Mouse (Mus musculus) gastrocnemius, postnatal 36 days (tissue): ENCODE results near the gene Mob3a. TPM values are rescaled to one million over a fixed set of nuclear protein-coding genes. Genes with fewer than 3 reads are reported as not detected.

ENCODE experiments used
- DNase-seq, 2 experiments: peaks; one replicate each; pipeline ENCODE4 v3.0.0; 2022
- intact Hi-C: fragments of 180-260 bp; cut with DNase I; formaldehyde crosslinking; loops from one replicate; pipeline ENCODE4 v1.15.1; 2025
- long read RNA-seq, 2 experiments: library from polyadenylated mRNA; stranded (forward); transcript quantifications; one replicate each; pipeline ENCODE4 v2.0.0; 2021
- total RNA-seq, 2 experiments: library from RNA; stranded (reverse); gene quantifications; 2 replicates each; pipeline ENCODE4 v1.2.3; 2021

Gene Mob3a
- 1 to 10 TPM; 3.4 to 3.6 TPM for total RNA-seq
- long read RNA-seq, experiment 1, partial matches to known transcripts, result 0 of 4 reads
- long read RNA-seq, experiment 1, other reads (novel, unspliced or antisense), result 0 of 4 reads
- long read RNA-seq, experiment 2, partial matches to known transcripts, result 0 of 4 reads
- long read RNA-seq, experiment 2, other reads (novel, unspliced or antisense), result 0 of 4 reads

- intact Hi-C loops, result loop anchor here (10.0 kb wide), 1 partner anchor 267 kb away; the partner anchor contains the start of gene Tcf3
- peak; percentile 97 to 99 for DNase-seq
Observed at GRCm38 (mm10) chr10:80701721-80702535, at the start of gene Mob3a, which contains the start of gene Izumo4. TSS of gene Mob3a (minus strand) at chr10:80701977. TSS of gene Izumo4 (plus strand) at chr10:80702184.

DNA sequence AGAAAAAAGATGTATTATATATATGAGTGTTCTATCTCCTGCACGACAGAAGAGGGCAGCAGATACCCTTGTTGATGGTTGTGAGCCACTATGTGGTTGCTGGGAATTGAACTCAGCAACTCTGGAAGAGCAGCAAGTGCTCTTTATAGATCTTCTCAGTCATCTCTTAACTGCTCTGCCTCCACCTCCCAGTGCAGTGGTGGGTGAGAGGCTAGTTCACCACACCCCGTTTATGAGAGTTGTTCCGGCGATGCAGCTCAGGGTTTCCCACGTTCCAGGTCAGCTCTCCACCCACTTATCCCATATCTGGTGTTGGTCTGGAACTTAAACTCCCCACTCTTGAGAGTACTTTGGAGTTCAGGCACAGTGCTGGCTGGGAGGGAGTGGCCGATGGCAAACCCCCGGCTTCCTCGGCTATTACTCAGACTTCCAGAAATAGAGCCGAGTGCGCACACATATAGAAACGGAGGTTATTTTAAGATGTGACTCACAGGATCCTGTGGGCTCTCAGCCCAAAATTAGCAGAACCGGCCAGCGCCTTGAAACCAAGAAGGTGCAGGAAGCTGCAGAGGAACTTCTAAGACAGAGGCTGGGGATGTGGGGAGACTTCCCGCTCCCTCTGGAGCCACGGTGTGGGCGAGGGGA is 49.5 kb upstream of the Mob3a start:
- intact Hi-C loops, result no loop called here
- DNase-seq, result peak; percentile 48 to 56

DNA sequence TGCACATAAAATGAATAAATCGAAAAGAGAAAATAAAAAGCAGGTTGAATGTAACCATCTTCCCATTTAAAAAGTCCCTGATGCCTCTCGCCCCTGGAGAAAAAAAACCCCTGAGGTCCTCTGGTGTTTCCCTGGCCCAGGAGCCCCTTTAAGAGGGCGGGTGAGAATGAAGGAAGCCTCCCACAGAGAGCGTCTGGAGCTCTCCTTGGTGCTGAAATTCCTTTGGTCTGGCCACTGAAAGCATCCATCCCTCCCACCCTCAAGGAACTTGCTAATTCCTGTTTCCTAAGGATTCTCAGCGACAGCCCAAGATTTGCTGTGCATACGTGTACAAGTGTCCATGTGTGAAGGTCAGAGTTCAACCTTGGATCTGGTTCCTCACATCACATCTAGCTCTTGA is 46.8 kb upstream of the Mob3a start:
- intact Hi-C loops, result loop anchor here (2.0 to 5.0 kb wide), 4 partner anchors 34 to 244 kb away; no protein-coding TSS in a partner anchor
- DNase-seq, result peak in 1 of 2 experiments; percentile 42

- intact Hi-C loops, result loop anchor here (5.0 kb wide), 3 partner anchors 35 to 245 kb away; no protein-coding TSS in a partner anchor
- peak; percentile 58 to 68 for DNase-seq
Observed at GRCm38 (mm10) chr10:80747410-80747809, 45.6 kb upstream of the Mob3a start.

DNA sequence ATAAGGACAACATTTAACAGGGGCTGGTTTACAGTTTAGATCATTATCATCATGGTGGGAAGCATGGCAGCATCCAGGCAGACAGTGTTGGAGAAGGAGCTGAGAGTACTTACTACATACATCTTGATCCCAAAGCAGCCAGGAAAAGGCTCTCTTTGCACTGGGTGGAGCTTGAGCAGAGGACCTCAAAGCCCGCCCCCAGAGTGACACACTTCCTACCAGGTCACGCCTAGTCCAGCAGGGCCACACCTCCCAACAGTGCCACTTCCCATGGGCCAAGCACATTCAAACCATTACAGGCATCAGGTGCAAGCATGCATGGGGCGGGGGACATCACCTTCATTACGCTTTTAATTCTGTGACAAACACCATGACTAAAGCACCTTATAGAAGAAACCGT is 42.5 kb upstream of the Mob3a start:
- intact Hi-C loops, result no loop called here
- DNase-seq, result peak in 1 of 2 experiments; percentile 30

- peak; percentile 96 to 97 for DNase-seq
- intact Hi-C loops, result no loop called here
Observed at GRCm38 (mm10) chr10:80742180-80742978, 40.6 kb upstream of the Mob3a start, which contains the start of gene Ap3d1. TSS of gene Ap3d1 (minus strand) at chr10:80742264.

- DNase-seq, result no peak
- intact Hi-C loops, result no loop called here
Observed at GRCm38 (mm10) chr10:80741634-80742179, 39.9 kb upstream of the Mob3a start.

DNA sequence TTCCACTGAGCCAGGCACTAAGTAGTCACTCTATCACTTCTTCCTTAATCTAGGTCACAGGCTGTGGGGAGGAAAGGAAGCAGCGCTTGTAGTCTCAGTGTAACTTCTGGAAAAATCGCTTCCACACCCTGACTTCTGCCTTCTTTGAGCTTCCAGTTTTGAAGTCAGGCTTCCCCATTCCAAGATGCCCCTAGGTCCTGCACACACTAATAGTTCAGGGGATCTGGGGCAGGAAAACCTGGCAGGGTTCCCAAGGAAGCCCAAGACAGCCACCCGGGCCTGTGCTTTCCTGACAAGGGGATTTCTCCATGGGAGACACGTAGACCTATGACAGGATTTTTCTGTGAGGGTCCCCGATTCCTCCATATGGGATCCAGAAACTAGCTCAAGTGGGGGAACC is 39.4 kb upstream of the Mob3a start:
- no peak for DNase-seq
- intact Hi-C loops, result no loop called here

DNA sequence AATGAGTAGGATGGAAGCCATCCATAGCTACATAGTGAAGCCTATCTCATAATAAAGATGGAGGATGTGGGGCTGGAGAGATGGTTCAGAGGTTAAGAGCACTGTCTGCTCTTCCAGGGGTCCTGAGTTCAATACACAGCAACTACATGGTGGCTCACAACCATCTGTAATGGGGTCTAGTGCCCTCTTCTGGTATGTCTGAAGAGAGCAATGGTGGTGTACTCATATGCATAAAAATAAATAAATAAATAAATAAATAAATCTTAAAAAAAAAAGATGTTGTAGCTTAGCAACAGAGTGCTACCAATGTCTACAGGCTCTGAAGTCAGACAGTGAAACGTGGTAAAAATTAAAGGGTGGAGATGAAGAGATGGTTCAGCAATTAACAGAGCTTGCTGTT is 36.9 kb upstream of the Mob3a start:
- intact Hi-C loops, result no loop called here
- DNase-seq, result no peak

DNA sequence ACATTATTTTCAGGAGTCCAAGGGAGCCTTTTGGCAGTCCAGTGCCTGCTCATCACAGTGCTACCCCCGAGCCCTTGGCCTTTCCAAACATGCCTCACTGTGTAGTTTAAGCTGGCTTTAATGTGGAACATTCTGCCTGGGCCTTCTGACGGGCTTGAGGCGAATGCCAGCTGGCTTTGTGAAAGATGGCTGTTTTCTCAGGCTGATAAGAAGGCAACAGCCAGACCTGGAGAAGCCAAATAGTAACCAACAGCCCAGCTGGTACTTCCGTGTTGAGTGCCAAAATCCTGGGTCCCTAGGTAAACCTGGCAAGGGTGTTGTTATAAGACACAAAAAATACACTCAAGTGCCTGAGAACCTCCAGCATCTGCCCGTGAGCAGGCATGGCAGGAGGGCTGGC is 35.0 kb upstream of the Mob3a start:
- intact Hi-C loops, result no loop called here
- DNase-seq, result no peak

GRCm38 (mm10) chr10:80732611-80733101 is 30.9 kb upstream of the Mob3a start:
- no peak for DNase-seq
- intact Hi-C loops, result no loop called here

DNA sequence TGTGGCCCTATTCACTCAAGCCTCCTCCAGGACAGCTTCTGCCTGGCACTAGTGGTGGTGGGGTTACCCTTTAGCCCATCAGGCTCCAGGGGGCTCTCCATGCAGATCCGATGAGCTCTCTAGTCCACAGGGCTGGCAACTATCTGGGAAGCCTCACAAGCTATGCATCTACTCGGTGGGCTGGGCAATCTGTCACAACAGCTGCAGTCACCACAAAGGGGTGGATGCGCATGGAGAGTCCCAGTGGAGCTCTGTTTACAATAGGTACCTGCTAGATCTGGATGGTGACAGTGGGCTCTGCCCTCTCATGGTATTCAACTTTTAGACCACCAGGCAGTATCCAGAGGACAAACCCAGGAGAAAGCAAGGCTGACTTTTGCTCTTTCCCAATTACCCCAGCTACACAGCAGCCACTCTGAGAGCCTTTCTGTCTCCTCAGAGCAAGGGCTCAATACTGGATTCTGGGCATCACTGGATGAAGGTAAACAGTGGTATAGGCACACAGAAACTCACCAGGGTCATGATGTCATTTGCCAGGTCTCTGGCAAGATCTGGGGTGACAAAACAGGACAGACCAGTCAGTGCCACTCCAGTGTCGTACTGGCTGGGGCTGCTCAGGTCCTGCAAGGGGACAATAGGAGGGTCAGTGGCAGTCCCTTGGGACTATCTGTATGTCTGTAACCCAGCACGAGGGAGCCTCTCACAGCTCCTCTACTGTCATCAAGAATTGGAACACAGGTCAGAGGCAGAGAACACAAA is 25.8 kb upstream of the Mob3a start:
- intact Hi-C loops, result no loop called here
- no peak for DNase-seq

DNA sequence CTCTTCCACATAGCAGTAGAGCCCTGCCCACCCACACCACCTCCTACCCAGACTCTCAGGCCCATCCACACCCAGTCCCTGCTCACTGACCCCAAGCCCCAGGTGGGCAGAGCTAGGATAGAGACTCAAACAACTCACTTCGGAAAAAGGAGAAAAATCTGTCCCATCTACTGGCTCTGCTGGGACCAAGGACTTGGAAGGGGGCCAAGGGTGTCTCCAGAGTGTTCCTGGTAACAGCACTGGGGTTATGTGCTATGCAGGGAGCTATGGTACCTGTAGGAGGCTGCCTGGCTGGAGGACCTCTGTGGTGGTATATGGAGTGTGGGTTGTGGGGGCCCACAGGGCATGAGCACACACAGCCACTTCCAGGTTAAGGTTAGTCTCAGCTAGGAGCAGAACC is 15.5 kb upstream of the Mob3a start:
- intact Hi-C loops, result no loop called here

DNA sequence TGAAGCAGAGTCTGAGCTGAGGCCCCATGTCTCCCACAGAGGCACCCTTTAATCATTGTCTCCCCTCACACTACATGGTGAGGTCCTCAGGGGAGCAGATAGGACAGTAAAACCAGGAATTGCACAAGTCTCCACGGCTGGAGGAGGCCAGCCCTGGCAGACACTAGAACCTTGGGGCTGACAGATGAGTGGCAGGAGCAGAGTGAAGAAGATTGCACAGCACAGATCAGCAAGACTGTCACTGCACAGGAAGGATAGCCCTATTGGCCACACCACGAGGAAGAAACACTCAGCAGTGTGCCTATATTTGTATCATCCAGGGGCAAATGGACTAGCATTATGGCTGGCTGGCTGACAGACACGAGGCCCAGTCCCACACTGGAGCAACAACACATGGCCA is 9.1 kb upstream of the Mob3a start:
- intact Hi-C loops, result no loop called here
- no peak for DNase-seq

More for the DNA sequence above, 15.5 kb upstream of the Mob3a start:
- no peak for DNase-seq

GRCm38 (mm10) chr10:80705479-80705878 is 3.7 kb upstream of the Mob3a start:
- DNase-seq, result no peak
- intact Hi-C loops, result loop anchor here (10.0 kb wide), 1 partner anchor 271 kb away; the partner anchor contains the start of gene Tcf3

DNA sequence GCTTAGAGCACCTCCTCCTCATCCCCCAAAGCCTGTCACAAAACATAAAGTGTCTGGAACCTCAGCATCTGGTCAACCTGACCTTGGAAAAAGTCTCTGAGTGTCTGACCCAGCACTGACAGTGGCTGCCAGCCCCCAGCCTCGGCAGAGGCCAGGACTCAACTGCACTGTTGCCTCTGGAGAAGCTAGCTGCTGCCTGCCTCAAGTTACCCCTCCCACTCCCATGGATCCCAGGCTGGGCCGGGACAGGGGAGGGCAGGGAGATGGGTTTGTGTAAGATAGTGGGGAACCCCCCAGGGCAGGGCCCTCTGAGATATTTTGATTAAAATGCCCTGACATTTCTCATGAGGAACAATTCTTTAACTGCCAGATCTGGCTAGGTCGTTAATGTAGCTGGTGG is 3.3 kb upstream of the Mob3a start:
- DNase-seq, result no peak
- intact Hi-C loops, result loop anchor here (10.0 kb wide), 1 partner anchor 270 kb away; the partner anchor contains the start of gene Tcf3

GRCm38 (mm10) chr10:80704418-80704817 is 2.6 kb upstream of the Mob3a start:
- intact Hi-C loops, result loop anchor here (10.0 kb wide), 1 partner anchor 270 kb away; the partner anchor contains the start of gene Tcf3

GRCm38 (mm10) chr10:80703643-80704042 is 1.9 kb upstream of the Mob3a start:
- intact Hi-C loops, result loop anchor here (10.0 kb wide), 1 partner anchor 269 kb away; the partner anchor contains the start of gene Tcf3
- DNase-seq, result no peak

More at GRCm38 (mm10) chr10:80704418-80704817, 2.6 kb upstream of the Mob3a start:
- DNase-seq, result no peak
